21 mouse cellular contexts compared by ENCODE assay signal in genomic region chr12:80594141-80594540, GRCm38 (mm10). TPM values are rescaled to one million over a fixed set of nuclear protein-coding genes. Genes with fewer than 3 reads are reported as not detected.
DNase-seq lines count a peak whose midpoint lies in the region; ATAC-seq lines count a peak whose summit lies in the region.
"Had no signal": no experiment of that assay in that cellular context is flagged by ENCODE, and none has a peak within 500 bp of the region (broad histone marks: within the 10 kb centered on the region; RNA-seq: fewer than 3 reads in every experiment).

No protein-coding gene starts in this region.

- H3K27me3 ChIP-seq in heart, embryonic 12.5 days (replicated peaks): no peaks in the 10 kb centered on the region
- H3K27me3 ChIP-seq in heart, embryonic 10.5 days (ENCODE audit: insufficient read depth, poor library complexity, severe bottlenecking): no peaks in the 10 kb centered on the region
- H3K27me3 ChIP-seq: embryonic facial prominence, embryonic 12.5 days; forebrain, embryonic 15.5 days; hindbrain, embryonic 13.5 days; intestine, embryonic 15.5 days; limb, embryonic 12.5 days had no signal

- whole genome bisulfite sequencing in heart, embryonic 12.5 days: 42% methylated on average over 4 of the region's 4 CpGs
- 34% methylated on average over 4 of the region's 4 CpGs for WGBS in heart, embryonic 10.5 days

- DNase-seq in heart, embryonic 10.5 days (ENCODE audit: low spot score): no peak
- DNase-seq in lung, postnatal 14 days: peak; percentile 10
- no peak for DNase-seq in lung, adult 18-20 months
- DNase-seq in cerebellum, adult 11 months: no peak
- DNase-seq in kidney, adult 8-10 months: no peak
- DNase-seq: cerebellum, adult 8-10 months; gastrocnemius, postnatal 14 days; heart, adult 18-20 months; kidney, postnatal 4 days; right cerebral cortex, postnatal 4 days; thymus, adult 2 months had no signal

- no peaks in the 10 kb centered on the region for H3K36me3 ChIP-seq in heart, embryonic 12.5 days
- H3K36me3 ChIP-seq in heart, embryonic 10.5 days: no peaks in the 10 kb centered on the region
- H3K36me3 ChIP-seq: G1E; intestine, embryonic 15.5 days; limb, embryonic 12.5 days had no signal

- H3K4me1 ChIP-seq in heart, embryonic 12.5 days (replicated peaks): peaks cover 9% of the 10 kb centered on the region
- peaks cover 20% of the 10 kb centered on the region for H3K4me1 ChIP-seq in heart, embryonic 10.5 days
- H3K4me1 ChIP-seq: embryonic facial prominence, embryonic 12.5 days; intestine, embryonic 15.5 days; limb, embryonic 12.5 days had no signal

- no peak overlapping the region for H3K4me3 ChIP-seq in heart, embryonic 12.5 days
- no peak overlapping the region for H3K4me3 ChIP-seq in heart, embryonic 10.5 days
- H3K4me3 ChIP-seq: embryonic facial prominence, embryonic 12.5 days; forebrain, embryonic 15.5 days; hindbrain, embryonic 13.5 days; intestine, embryonic 15.5 days; limb, embryonic 12.5 days; midbrain, embryonic 10.5 days had no signal

- H3K9me3 ChIP-seq in heart, embryonic 12.5 days (replicated peaks): no peaks in the 10 kb centered on the region
- no peaks in the 10 kb centered on the region for H3K9me3 ChIP-seq in heart, embryonic 10.5 days
- H3K9me3 ChIP-seq: embryonic facial prominence, embryonic 12.5 days; forebrain, embryonic 15.5 days; G1E; hindbrain, embryonic 13.5 days; intestine, embryonic 15.5 days; limb, embryonic 12.5 days; midbrain, embryonic 10.5 days had no signal

- no peak overlapping the region for H3K27ac ChIP-seq in heart, embryonic 12.5 days (ENCODE audit: poor library complexity, severe bottlenecking)
- H3K27ac ChIP-seq in heart, embryonic 10.5 days: no peak overlapping the region
- H3K27ac ChIP-seq: embryonic facial prominence, embryonic 12.5 days; forebrain, embryonic 15.5 days; hindbrain, embryonic 13.5 days; intestine, embryonic 15.5 days; limb, embryonic 12.5 days; midbrain, embryonic 10.5 days had no signal

- peak; percentile 51; the same call in 1 of the 2 replicates for ATAC-seq in heart, embryonic 12.5 days (ENCODE audit: insufficient number of reproducible peaks, low FRiP score)
- ATAC-seq in erythroblast, adult 5-6 weeks (replicated peaks; ENCODE audit: low FRiP score, poor library complexity, severe bottlenecking): peak; percentile 72
- peak; percentile 68 for ATAC-seq in megakaryocyte progenitor cell, adult 5-6 weeks (replicated peaks; ENCODE audit: poor library complexity)
- ATAC-seq: forebrain, embryonic 15.5 days; intestine, embryonic 15.5 days had no signal

- H3K4me2 ChIP-seq in heart, embryonic 12.5 days: no peak overlapping the region
- H3K4me2 ChIP-seq: embryonic facial prominence, embryonic 12.5 days; forebrain, embryonic 15.5 days; hindbrain, embryonic 13.5 days; intestine, embryonic 15.5 days; limb, embryonic 12.5 days had no signal

- H3K9ac ChIP-seq in heart, embryonic 12.5 days: no peak overlapping the region
- H3K9ac ChIP-seq: embryonic facial prominence, embryonic 12.5 days; forebrain, embryonic 15.5 days; hindbrain, embryonic 13.5 days; intestine, embryonic 15.5 days; limb, embryonic 12.5 days had no signal

RNA-seq across cellular contexts. Expression of gene Slc39a9, which starts 49.5 kb away (rescaled TPM):
- polyA plus RNA-seq in heart, embryonic 12.5 days (2016; fragmentation: Nextera tagmentation; extraction: Ambion mirVana): 22.3 and 24.1 TPM in 2 replicates
- polyA plus RNA-seq in heart, embryonic 10.5 days (2016; fragmentation: Nextera tagmentation; extraction: Ambion mirVana): 21.6 and 24.5 TPM in 2 replicates
- 3.8 and 8.8 TPM in 2 replicates for total RNA-seq in erythroblast, adult 5-6 weeks (2015; ENCODE audit: low replicate concordance)
- total RNA-seq in erythroblast, adult 5-6 weeks (2017; ENCODE audit: low replicate concordance): 2.9 and 6.1 TPM in 2 replicates
- total RNA-seq in megakaryocyte progenitor cell, adult 5-6 weeks (2015): 26.4 and 26.5 TPM in 2 replicates
- total RNA-seq in megakaryocyte progenitor cell, adult 5-6 weeks (2017): 11.5 and 14.6 TPM in 2 replicates

RNA-seq across cellular contexts. Expression of gene Erh, which starts 50.0 kb away (rescaled TPM):
- polyA plus RNA-seq in heart, embryonic 12.5 days (2016; fragmentation: Nextera tagmentation; extraction: Ambion mirVana): 155 and 173 TPM in 2 replicates
- polyA plus RNA-seq in heart, embryonic 10.5 days (2016; fragmentation: Nextera tagmentation; extraction: Ambion mirVana): 265 and 347 TPM in 2 replicates
- total RNA-seq in erythroblast, adult 5-6 weeks (2015; ENCODE audit: low replicate concordance): 13.2 and 23.4 TPM in 2 replicates
- total RNA-seq in erythroblast, adult 5-6 weeks (2017; ENCODE audit: low replicate concordance): 5.6 and 17.7 TPM in 2 replicates
- 117 TPM in 2 replicates for total RNA-seq in megakaryocyte progenitor cell, adult 5-6 weeks (2015)
- 96.3 and 127 TPM in 2 replicates for total RNA-seq in megakaryocyte progenitor cell, adult 5-6 weeks (2017)
